Mouse (Mus musculus) liver, embryonic 14.5 days (tissue): ENCODE results near the gene Dnah11.

Experiments used
- CTCF ChIP-seq: IDR thresholded peaks from 2 replicates; pipeline ENCODE4 v1.5.1; 2016; ENCODE audit warnings: antibody characterized with exemption, low read depth, control low read depth
- EP300 ChIP-seq: IDR thresholded peaks from 2 replicates; pipeline ENCODE4 v1.6.1; 2016; ENCODE audit warnings: antibody characterized with exemption, low read depth

- TF ChIP-seq CTCF (no peak), EP300 (no peak)
Observed at GRCm38 (mm10) chr12:118011921-118012320, 186.9 kb downstream of the Dnah11 start.
